Mouse (Mus musculus): Measurements from ENCODE around the gene Nek6.

- TF ChIP-seq EP300 (IDR thresholded peaks at IDR 0.05; ENCODE audit: low read depth) (no peak), CTCF (IDR thresholded peaks at IDR 0.05; ENCODE audit: low read depth) (no peak)
Observed at GRCm38 (mm10) chr2:38554226-38554995, 43.0 kb downstream of the Nek6 start.
